Mouse (Mus musculus): Measurements from ENCODE around the gene Tppp2.
"Not testable (repeated sequence)": the region's sequence is repeated elsewhere in the genome, so short reads cannot be mapped to it uniquely, and the experiment has no call there.

Tppp2 gene

GRCm38 (mm10) chr14:51911301-51911700 lies 6.9 kb upstream of the Tppp2 start:
- DNase-seq (ENCODE audit: low spot score in 2 of 2): no peak

- no peak for DNase-seq (ENCODE audit: low spot score in 2 of 2)
Observed at GRCm38 (mm10) chr14:51912391-51913061, 5.7 kb upstream of the Tppp2 start.

- DNase-seq (ENCODE audit: low spot score in 2 of 2): peak; percentile 76 to 81
Observed at GRCm38 (mm10) chr14:51913062-51913959, 4.9 kb upstream of the Tppp2 start.

- DNase-seq (ENCODE audit: low spot score in 2 of 2): peak; percentile 71 to 81
Observed at GRCm38 (mm10) chr14:51913960-51914762, 4.1 kb upstream of the Tppp2 start, which contains the start of gene Ndrg2. Gene Ndrg2 (minus strand): TSS chr14:51914158.

GRCm38 (mm10) chr14:51915030-51915429 lies 3.2 kb upstream of the Tppp2 start:
- no peak for DNase-seq (ENCODE audit: low spot score in 2 of 2)

- no peak for DNase-seq (ENCODE audit: low spot score in 2 of 2)
Observed at GRCm38 (mm10) chr14:51916539-51916938, 1.7 kb upstream of the Tppp2 start.

- no peak for DNase-seq (ENCODE audit: low spot score in 2 of 2)
Observed at GRCm38 (mm10) chr14:51918966-51919365, 741 bp downstream of the Tppp2 start.

GRCm38 (mm10) chr14:51921759-51922570 lies 3.7 kb downstream of the Tppp2 start:
- peak in 1 of 2 experiments; percentile 71 for DNase-seq (ENCODE audit: low spot score in 2 of 2)

- no peak for DNase-seq (ENCODE audit: low spot score in 2 of 2)
Observed at GRCm38 (mm10) chr14:51922571-51922865, 4.3 kb downstream of the Tppp2 start, which contains the start of gene Rnase13. Gene Rnase13 (minus strand): TSS chr14:51922773.

GRCm38 (mm10) chr14:51922910-51923309 lies 4.7 kb downstream of the Tppp2 start:
- no peak for DNase-seq (ENCODE audit: low spot score in 2 of 2)

GRCm38 (mm10) chr14:51923492-51923891 lies 5.3 kb downstream of the Tppp2 start:
- no peak for DNase-seq (ENCODE audit: low spot score in 2 of 2)

GRCm38 (mm10) chr14:51926930-51927329 lies 8.7 kb downstream of the Tppp2 start:
- DNase-seq (ENCODE audit: low spot score in 2 of 2): not testable (repeated sequence)

- peak; percentile 66 to 71 for DNase-seq (ENCODE audit: low spot score in 2 of 2)
Observed at GRCm38 (mm10) chr14:51929309-51929943, 11.2 kb downstream of the Tppp2 start.

- DNase-seq (ENCODE audit: low spot score in 2 of 2): no peak
Observed at GRCm38 (mm10) chr14:51929968-51930367, 11.7 kb downstream of the Tppp2 start.

GRCm38 (mm10) chr14:51930824-51931223 lies 12.6 kb downstream of the Tppp2 start:
- DNase-seq (ENCODE audit: low spot score in 2 of 2): peak; percentile 59 to 69

- no peak for DNase-seq (ENCODE audit: low spot score in 2 of 2)
Observed at GRCm38 (mm10) chr14:51932092-51933020, 14.1 kb downstream of the Tppp2 start.

GRCm38 (mm10) chr14:51939005-51939404 lies 20.8 kb downstream of the Tppp2 start:
- DNase-seq (ENCODE audit: low spot score in 2 of 2): no peak

- no peak for DNase-seq (ENCODE audit: low spot score in 2 of 2)
Observed at GRCm38 (mm10) chr14:51940944-51941560, 22.8 kb downstream of the Tppp2 start.

- no peak for DNase-seq (ENCODE audit: low spot score in 2 of 2)
Observed at GRCm38 (mm10) chr14:51941577-51941976, 23.4 kb downstream of the Tppp2 start.
